Comparison of ENCODE assay signal across 8 mouse cellular contexts in genomic region chr12:11196142-11196597, GRCm38 (mm10). TPM values are rescaled to one million over a fixed set of nuclear protein-coding genes. Genes with fewer than 3 reads are reported as not detected.
DNase-seq lines count a peak whose midpoint lies in the region; ATAC-seq and TF ChIP-seq lines count a peak whose summit lies in the region.

No protein-coding gene starts in this region.

- H3K27ac ChIP-seq in forebrain, embryonic 16.5 days (ENCODE audit: low read length), result no peak overlapping the region
- no peak overlapping the region for H3K27ac ChIP-seq in neural tube, embryonic 15.5 days (replicated peaks)

- 0 out of 2 replicates have a peak overlapping the region, but pooled peaks have one; percentile 2 for H3K4me3 ChIP-seq in forebrain, embryonic 16.5 days (replicated peaks; ENCODE audit: low read length)
- H3K4me3 ChIP-seq in lung, adult 2 months (replicated peaks; ENCODE audit: extremely low read depth, low read depth, low read length), result no peak overlapping the region
- H3K4me3 ChIP-seq in neural tube, embryonic 15.5 days (replicated peaks), result peak overlapping the region; percentile 16; the same call in 1 of the 2 replicates

- peak; percentile 85 to 91 for DNase-seq in CD8-positive naive resting alpha-beta T cell, adult 2 months (ENCODE audit: low read depth in 2 of 2, low spot score in 2 of 2)
- DNase-seq in cerebellum, adult 11 months, result peak; percentile 19
- peak; percentile 65 for DNase-seq in heart, postnatal 25 days (ENCODE audit: low spot score)
- peak; percentile 56 to 78 for DNase-seq in layer of hippocampus, adult 18-20 months (ENCODE audit: low spot score in 2 of 2)
- DNase-seq in lung, adult 2 months, result peak; percentile 74
- DNase-seq in testis, postnatal 10 days (ENCODE audit: low spot score), result peak; percentile 87

- no peak for TF ChIP-seq POLR2A in lung, adult 2 months (IDR thresholded peaks at IDR 0.05; ENCODE audit: borderline replicate concordance, extremely low read depth, low read depth, low read length)

- no peaks in the 10 kb centered on the region for H3K9me3 ChIP-seq in forebrain, embryonic 16.5 days (ENCODE audit: control insufficient read depth, low read length)
- H3K9me3 ChIP-seq in neural tube, embryonic 15.5 days (replicated peaks), result no peaks in the 10 kb centered on the region

- H3K36me3 ChIP-seq in forebrain, embryonic 16.5 days (ENCODE audit: control insufficient read depth, insufficient read depth), result no peaks in the 10 kb centered on the region
- no peaks in the 10 kb centered on the region for H3K36me3 ChIP-seq in neural tube, embryonic 15.5 days

- intact Hi-C loops in heart, postnatal 25 days (cut with DNase I), result loop anchor here (5.0 kb wide), 2 partner anchors 91 to 141 kb away; no protein-coding TSS in a partner anchor

- no peaks in the 10 kb centered on the region for H3K27me3 ChIP-seq in forebrain, embryonic 16.5 days (replicated peaks; ENCODE audit: control insufficient read depth, insufficient read depth, low read length)
- H3K27me3 ChIP-seq in neural tube, embryonic 15.5 days (replicated peaks), result no peaks in the 10 kb centered on the region

- H3K9ac ChIP-seq in forebrain, embryonic 16.5 days (replicated peaks; ENCODE audit: low read depth, low read length), result no peak overlapping the region
- no peak overlapping the region for H3K9ac ChIP-seq in neural tube, embryonic 15.5 days (replicated peaks)

- H3K4me2 ChIP-seq in forebrain, embryonic 16.5 days (ENCODE audit: low read length), result peak overlapping the region; percentile 34
- H3K4me2 ChIP-seq in neural tube, embryonic 15.5 days, result peak overlapping the region; percentile 53

- peak; percentile 86 for ATAC-seq in forebrain, embryonic 16.5 days
- ATAC-seq in neural tube, embryonic 15.5 days (ENCODE audit: low FRiP score), result peak; percentile 50; the same call in 1 of the 2 replicates

- 0 out of 2 replicates have a peak, but pooled peaks cover 3% of the 10 kb centered on the region for H3K4me1 ChIP-seq in forebrain, embryonic 16.5 days (replicated peaks; ENCODE audit: control insufficient read depth, insufficient read depth, low read length)
- H3K4me1 ChIP-seq in lung, adult 2 months (ENCODE audit: control insufficient read depth, insufficient read depth, low read length), result 0 out of 2 replicates have a peak, but pooled peaks cover 2% of the 10 kb centered on the region
- H3K4me1 ChIP-seq in neural tube, embryonic 15.5 days, result peaks cover 6% of the 10 kb centered on the region; the same call in 1 of the 2 replicates

- 10% methylated on average over 18 of the region's 19 CpGs for WGBS in forebrain, embryonic 16.5 days
- 2% methylated on average over 18 of the region's 19 CpGs for WGBS in lung, adult 2 months
- WGBS in neural tube, embryonic 15.5 days, result 11% methylated on average over 19 of the region's 19 CpGs

- TF ChIP-seq CTCF in lung, adult 2 months (IDR thresholded peaks at IDR 0.05; ENCODE audit: insufficient read depth, low read length), result peak; percentile 66

RNA-seq across cellular contexts. Expression of gene Msgn1, which starts 12.6 kb away (rescaled TPM):
- not detected in 2 replicates for polyA plus RNA-seq in forebrain, embryonic 16.5 days (2015; fragmentation: Nextera tagmentation; extraction: Ambion mirVana)
- not detected for total RNA-seq in heart, postnatal 25 days (2021)
- total RNA-seq in layer of hippocampus, adult 18-20 months (2021), result not detected
- polyA plus RNA-seq in lung, adult 2 months (2012; rRNA removed), result not detected in 2 replicates
- not detected in 2 replicates for polyA plus RNA-seq in neural tube, embryonic 15.5 days (2015; fragmentation: Nextera tagmentation; extraction: Ambion mirVana)

RNA-seq across cellular contexts. Expression of gene Kcns3, which starts 45.3 kb away (rescaled TPM):
- 0.39 and 0.83 TPM in 2 replicates for polyA plus RNA-seq in forebrain, embryonic 16.5 days (2015; fragmentation: Nextera tagmentation; extraction: Ambion mirVana)
- total RNA-seq in heart, postnatal 25 days (2021), result under 1 TPM; 0.29 to 0.39 TPM
- 10 to 100 TPM; 13.5 to 13.8 TPM for total RNA-seq in layer of hippocampus, adult 18-20 months (2021)
- 8.2 and 10.0 TPM in 2 replicates for polyA plus RNA-seq in lung, adult 2 months (2012; rRNA removed)
- 2.1 and 2.3 TPM in 2 replicates for polyA plus RNA-seq in neural tube, embryonic 15.5 days (2015; fragmentation: Nextera tagmentation; extraction: Ambion mirVana)

Comparison
In these comparisons a context has a peak if more than half of its experiments do, and no peak if none do; other contexts are left out.
1. DNase-seq: peak in every context shown above with its lines; median percentile 88 in CD8-positive naive resting alpha-beta T cell, adult 2 months; 87 in testis, postnatal 10 days; 74 in lung, adult 2 months; 67 in layer of hippocampus, adult 18-20 months; 65 in heart, postnatal 25 days; 19 in cerebellum, adult 11 months.